Mouse (Mus musculus) central nervous system, embryonic 11.5 days (tissue): ENCODE data around the gene Chac2. TPM values are rescaled to one million over a fixed set of nuclear protein-coding genes. Genes with fewer than 3 reads are reported as not detected.

Experiments used
- polyA plus RNA-seq: library from polyadenylated mRNA; depleted of rRNA; stranded (reverse); fragments of >200 nt; gene quantifications from 2 replicates; pipeline ENCODE4 v1.2.3, GENCODE M21; 2012; rRNA removed

The Chac2 gene
- polyA plus RNA-seq = 4.2 and 5.4 TPM in 2 replicates

GRCm38 (mm10) chr11:30985877-30986624 is at the start of gene Chac2:
Gene Chac2 (minus strand): TSS chr11:30986350.

GRCm38 (mm10) chr11:30954279-30954725 is 31.8 kb downstream of the Chac2 start, which contains the start of gene Erlec1:
Gene Erlec1 (minus strand): TSS chr11:30954335.

Other genes starting within 250 kb of the Chac2 start
- gene Psme4, start 214.6 kb downstream of the Chac2 start, polyA plus RNA-seq = 53.3 and 66.9 TPM in 2 replicates
- 0.62 and 1.1 TPM in 2 replicates for gene Gpr75, start 101.0 kb downstream of the Chac2 start, polyA plus RNA-seq
- 9.9 and 16.7 TPM in 2 replicates for gene Asb3, start 100.9 kb downstream of the Chac2 start, polyA plus RNA-seq
- 19.9 and 25.9 TPM in 2 replicates for gene Erlec1, start 32.0 kb downstream of the Chac2 start, polyA plus RNA-seq
- gene Gm17332, start 196.1 kb upstream of the Chac2 start, polyA plus RNA-seq = not detected in 2 replicates